Mouse (Mus musculus): Measurements from ENCODE around the gene Hsf4.

Gene Hsf4

DNA sequence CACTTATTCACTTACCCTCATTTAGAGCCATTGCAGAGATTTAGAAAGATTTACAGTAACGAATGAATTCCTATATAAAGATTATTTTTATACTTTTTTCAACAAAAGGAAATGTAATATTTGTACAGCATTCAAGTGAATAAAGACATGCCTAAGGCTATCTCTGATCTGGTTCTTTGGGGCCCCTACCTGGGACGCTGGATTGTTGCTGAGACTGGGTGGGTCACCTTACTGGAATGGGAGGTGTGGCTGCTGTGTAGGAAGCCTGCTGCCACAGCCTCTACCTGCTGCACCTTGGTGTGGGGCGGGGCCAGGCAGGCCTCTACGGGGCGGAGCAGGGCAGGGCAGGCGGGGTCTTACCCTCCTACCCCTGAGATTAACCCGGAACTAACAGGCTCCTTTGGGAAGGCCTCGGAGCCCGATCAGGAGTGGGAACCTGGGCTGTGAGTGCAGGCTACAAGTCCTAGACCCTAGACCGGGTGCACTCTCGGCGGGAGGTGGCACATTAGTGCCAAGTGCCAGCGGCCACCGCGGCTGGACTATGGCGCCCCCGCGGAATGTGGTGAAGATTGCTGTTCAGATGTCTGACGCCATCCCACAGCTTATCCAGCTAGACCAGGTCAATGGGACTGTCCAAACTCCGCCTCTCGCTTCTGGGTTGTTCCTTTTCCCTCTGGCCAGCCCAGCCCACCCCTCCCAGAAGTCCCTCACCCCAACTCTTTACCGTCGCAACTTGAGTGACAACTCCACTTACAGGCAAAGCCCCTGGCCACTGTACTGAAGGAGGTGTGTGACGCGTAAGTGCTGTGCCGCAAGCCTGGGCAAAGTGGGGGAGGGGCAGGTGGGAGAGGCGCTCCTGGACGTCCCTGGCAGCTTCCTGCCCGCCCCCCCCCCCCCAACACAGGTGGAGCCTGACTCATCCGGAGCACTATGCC lies 35.9 kb downstream of the Hsf4 start, which contains the start of gene Elmo3:
Elmo3 (plus strand) TSS at position 391 of the 935 bp plus-strand sequence.
- peak; percentile 57 to 76 for DNase-seq

DNA sequence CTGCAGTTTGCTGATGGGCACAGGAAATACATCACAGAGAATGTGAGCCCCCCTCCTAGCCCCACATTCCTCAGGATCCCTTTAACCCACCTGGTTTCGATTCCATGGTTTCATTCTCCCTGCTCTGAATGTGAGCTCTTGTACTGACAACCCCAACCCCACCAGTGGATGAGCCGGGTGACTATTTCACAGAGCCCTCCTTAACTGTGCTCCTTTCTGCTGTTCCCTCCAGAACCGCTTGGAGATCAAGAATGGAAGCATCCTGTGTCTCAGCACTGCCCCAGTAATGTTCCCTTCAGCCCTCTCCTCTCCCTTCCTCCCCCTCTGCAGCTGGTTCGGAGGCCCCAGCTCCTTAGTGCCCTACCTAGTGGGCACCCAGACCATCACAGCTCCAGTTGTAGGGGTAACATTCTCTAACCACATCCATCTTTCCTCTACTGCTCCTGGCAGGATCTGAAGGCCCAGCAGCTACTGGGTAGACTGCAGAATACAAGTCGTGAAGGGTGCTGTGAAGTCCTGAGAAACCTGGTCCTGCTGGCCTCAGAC lies 36.6 kb downstream of the Hsf4 start:
- no peak for DNase-seq

DNA sequence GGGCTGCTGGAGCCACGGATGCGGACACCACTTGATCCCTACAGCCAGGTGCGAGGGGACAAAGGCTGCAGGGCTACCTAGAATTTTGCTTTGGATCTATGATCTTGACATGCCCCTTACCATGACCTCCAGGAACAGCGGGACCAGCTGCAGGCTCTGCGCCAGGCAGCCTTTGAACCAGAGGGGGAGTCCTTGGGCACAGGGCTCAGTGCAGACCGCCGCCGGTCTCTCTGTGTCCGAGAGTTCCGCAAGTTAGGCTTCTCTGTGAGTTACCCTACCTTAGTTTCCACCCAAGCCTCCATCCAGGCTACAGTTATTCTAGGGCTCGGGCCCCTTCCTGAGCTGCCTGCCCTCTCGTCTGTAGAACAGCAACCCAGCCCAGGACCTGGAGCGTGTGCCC lies 38.1 kb downstream of the Hsf4 start:
- DNase-seq, result peak in 1 of 2 experiments; percentile 13

DNA sequence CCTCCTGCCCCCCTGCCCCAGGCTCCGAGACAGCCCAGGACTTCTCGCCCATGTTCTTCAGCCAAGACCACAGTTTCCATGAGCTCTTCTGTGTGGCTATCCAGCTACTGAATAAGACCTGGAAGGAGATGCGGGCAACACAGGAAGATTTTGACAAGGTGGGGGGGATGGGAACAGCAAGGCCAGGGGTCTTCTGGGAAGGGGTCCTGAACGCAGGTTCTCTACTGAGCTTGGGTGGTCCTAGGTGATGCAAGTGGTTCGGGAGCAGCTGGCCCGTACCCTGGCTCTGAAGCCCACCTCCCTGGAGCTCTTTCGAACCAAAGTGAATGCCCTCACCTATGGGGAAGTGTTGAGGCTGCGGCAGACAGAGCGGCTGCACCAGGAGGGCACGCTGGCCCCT lies 38.8 kb downstream of the Hsf4 start:
- DNase-seq, result no peak

DNA sequence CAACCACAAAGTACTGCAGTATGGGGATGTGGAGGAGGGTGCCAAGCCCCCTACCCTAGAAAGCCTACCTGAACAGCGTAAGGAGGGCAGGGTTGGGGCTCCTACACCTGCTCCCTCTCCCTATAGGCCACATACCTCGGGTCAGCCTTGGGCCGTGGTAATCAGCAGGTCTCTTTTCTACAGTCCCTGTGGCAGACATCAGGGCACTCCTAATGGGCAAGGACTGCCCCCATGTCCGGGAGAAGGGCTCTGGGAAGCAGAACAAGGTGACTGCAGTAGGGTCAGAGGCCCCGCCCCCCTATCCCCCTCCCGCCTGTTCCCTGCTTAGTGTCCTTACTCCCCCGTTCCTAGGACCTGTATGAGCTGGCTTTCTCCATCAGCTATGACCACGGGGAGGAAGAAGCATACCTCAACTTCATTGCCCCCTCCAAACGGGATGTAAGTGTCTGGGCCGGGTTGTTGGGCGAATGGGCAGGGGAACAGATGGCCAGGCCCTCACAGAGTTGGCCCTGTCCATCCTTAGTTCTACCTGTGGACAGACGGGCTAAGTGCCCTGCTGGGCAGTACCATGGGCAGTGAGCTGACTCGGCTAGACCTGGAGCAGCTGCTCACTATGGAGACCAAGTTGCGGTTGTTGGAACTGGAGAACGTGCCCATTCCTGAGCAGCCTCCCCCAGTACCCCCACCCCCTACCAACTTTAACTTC lies 39.7 kb downstream of the Hsf4 start:
- DNase-seq, result peak in 1 of 2 experiments; percentile 9

DNA sequence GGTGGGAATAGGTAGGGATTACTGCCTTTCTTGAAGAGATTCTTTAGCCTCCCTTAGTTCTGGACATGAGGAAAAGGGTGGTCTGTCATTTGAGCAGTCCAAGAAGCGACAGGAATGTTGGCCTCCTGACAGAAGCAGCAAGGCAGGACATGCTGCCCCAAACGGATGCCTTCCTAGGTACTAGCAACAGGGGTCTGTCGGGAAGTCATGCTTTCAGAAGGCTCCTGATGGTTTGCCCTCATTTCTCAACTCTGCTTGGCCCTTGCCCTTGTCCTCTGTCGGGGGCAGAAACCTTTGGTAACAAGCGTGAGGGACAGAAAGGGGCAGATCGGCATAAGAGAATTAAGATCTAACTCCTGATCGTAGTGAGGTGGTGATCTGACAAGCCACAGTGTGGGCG lies 40.5 kb downstream of the Hsf4 start:
- DNase-seq, result no peak

DNA sequence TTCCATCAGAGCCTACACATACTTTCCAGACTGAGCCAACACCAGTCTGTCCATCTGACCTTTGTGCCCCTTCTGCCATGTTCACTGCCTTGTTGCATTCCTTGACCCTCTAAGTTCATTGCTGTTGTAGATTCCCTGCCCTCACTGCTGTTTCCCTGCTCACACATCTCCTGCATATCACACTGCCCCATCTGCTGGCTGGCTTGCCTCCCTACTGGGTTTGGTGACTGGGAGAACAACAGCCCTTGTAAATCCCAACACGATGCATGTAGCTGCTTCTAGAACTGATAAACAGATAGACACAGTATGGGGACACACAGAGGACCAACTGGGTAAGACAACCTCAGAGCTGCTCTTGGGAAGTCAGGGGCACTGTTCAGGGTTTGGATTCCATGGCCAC lies 42.1 kb downstream of the Hsf4 start:
- DNase-seq, result no peak

DNA sequence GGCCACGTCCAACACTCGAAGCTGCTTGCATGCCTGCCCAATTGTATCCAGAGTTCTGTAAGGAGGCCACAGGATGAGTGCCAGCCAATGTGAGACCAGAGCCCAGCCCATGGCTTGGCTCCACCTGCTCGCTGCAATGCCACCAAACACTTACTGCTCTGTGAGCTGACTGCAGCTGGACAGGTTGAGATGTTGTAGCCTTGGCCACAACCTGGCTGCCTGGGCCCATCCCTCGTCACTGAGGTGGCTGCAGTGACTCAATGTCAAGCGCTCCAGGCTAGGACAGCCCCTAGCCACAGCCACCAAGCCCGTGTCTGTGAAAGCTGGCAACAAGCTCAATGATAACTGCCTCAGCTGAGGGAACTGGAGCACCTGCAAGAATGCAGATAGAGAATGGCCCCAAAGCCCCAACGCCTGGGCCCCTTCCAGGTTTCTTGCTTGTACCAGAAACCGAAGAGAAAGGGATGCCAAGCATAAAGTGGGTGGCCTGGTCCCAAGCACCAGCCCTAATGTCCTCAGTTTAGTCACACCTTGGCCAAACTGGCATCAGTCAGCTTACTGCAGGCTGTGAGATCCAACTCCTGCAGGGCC lies 43.4 kb downstream of the Hsf4 start:
- DNase-seq, result no peak

DNA sequence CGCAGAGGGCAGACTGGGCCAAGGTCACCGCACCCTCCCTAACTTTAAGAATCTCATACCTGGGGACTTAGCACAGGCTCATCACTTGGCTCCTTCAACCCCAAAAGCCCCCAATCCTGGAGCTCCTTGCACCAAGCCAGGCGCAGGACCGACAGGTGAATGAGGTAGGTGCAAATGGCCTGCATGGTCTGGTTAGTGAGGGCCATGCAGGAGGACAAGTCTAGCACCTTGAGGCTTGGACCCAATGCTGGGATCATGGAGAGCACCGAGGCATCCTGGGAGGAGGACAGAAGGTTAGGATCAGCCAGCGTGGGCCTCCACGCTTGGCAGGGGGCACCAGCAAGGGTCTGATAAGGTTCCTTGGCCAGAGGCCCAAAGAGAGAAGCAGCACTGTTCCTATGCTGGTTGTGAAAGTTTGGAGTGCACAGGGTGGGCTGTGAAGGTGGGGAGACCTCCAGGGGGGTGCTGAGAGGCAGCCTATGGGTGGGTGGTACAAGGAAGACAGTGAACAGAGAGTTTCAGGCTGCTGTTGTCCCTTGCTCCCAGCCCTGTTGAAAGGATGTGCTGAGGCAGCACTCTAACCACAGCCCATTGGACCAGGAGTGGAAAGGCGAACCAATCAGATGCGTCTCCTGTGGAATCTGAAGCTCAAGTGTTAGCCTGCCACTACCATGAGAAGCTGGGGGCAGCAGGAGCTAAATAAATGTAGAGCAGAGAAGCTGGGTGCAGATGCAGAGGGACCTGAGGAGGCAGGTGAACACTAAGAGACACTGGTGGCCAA lies 44.2 kb downstream of the Hsf4 start:
- no peak for DNase-seq

DNA sequence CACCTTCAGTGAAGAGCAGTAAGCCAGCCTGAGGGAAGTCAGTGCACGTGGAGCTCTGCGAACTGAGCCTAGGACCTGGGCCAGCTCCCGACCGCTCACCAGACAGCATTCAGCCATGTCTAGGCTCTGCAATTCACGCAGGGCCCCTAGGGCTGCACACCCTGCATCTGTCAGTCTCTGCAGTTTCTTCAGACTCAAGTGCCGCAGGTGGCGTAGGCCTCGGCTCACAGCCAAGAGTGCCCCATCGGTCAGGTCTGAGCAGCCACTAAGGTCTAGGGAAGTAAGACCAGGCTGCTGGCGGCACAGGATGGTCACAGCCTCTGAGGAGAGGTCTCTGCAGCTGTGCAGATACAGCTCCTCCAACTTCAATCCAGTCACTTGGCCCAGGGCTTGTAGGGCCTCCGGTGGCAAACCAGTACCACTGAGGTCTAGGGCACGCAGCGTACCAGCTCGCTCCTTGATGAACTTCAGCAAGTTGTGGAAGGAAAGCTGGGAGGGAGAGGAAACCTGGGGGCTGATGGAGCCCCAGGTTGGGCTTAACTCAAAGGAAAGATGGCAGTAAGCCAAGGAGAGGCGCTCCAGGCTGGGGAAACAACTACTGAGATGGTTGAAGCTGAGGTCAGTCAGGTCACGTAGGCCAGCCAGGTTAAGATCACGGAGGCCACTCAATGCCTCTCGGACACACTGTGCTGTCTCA lies 45.6 kb downstream of the Hsf4 start:
- no peak for DNase-seq

DNA sequence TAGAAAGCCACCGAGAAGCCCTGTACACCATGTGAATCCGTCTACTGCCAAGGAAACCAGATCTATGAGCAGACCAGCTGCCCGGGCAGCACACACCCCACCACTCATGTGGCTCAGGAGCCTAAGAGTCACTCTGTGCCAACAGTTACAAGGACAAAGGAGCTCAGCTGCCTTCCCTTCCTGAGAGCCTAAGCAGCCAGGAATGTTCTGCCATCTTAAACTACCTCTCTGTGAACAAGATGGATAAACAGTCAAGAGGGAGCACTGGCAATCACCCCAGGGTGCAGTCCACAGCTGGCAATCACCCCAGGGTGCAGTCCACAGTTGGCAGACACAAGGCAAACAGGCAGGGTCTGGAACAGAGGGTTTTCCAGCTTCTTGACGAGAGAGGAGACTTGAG lies 48.3 kb downstream of the Hsf4 start:
- DNase-seq, result no peak

DNA sequence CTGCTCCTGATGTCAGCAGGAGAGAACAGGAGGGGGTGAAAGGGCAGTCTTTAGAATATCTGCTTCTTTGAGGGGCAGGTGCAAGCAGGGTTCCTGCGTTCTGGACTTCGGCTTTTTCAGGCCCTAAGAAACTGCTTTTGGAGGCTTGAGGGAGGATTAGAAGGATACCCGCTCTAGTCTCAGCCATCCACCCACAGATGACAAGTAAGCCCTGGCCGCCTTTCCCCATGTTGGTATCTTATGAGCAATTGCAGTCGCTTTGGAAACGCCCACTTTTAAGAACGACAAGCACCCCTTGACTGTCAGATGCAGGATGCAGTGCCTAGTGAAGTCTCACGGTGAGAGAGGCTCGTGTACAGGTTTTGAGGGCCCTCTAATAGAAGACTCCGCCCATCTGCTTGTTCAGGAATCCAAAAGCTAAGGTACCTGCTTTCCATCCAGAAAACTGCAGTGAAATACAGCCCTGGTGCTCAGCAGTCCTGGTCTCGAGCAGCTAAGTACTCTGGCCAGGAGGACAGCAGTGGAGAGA lies 49.1 kb downstream of the Hsf4 start:
- no peak for DNase-seq

DNA sequence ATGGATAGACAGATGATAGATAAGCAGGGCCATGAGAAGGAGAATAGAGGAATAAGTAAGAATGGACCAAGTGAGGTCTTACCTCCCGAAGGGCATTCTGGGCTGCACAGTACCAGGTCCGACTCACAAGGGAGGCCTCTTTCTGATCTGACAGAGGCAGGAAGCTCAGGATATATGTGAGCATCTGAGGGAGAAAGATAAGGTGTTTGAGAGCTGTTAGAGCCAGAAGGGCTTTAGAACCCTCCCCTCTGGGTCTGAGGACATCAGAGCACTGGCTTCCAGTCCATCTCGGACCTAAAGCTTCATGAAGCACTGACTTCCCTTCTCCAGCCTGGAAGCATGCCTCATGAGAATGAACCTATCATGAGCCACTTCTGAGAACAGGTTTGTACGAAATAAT lies 53.6 kb downstream of the Hsf4 start:
- DNase-seq, result no peak

Measured in thymus, postnatal 36 days (tissue).